Mouse (Mus musculus) frontal cortex, adult (tissue): ENCODE measurements around the gene Ttc41.
"Not testable (repeated sequence)": the region's sequence is repeated elsewhere in the genome, so short reads cannot be mapped to it uniquely, and the experiment has no call there.

Source experiments
- ATAC-seq: cut with Nextera tagmentation; 2 replicates; pipeline ENCODE4 v1.9.2; 2017; ENCODE audit warnings: mild to moderate bottlenecking, moderate library complexity, mixed read lengths; ENCODE audit not compliant: low TSS enrichment

Ttc41 gene

DNA sequence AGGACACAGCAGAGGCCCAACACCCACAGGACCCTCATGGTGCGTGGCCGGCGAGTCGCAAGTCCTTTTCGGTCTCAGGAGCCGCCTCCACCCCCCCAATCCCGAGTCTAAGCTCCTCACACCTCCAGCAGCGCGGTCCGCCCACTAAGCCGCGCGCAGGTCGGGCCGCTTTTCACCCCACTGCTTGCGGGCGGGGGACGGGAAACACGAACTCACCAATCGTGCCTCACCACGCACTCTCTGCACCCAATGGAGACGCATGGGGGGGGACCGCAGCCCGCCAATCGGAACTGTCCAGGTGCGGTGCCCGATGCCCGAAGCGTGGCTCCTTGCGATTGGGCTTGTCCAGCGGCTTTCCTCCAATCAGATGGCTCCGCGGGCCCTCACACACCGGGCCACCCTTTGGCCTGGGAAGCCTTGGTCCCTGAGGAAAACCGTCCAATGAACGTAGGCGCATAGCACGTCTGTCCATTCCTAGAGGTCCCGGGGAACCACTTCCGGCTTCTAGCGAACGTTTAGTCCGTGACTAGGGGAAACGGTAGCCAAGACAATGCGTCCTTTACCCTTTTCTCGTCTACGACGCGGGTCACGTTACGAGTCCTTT lies at the start of gene Ttc41, which contains the start of gene Hsp90b1:
TSS of gene Ttc41 (plus strand) at position 494 of the 604 bp plus-strand sequence.
TSS of gene Hsp90b1 (minus strand) at position 192 of the 604 bp plus-strand sequence.
- ATAC-seq: peak; percentile 88

DNA sequence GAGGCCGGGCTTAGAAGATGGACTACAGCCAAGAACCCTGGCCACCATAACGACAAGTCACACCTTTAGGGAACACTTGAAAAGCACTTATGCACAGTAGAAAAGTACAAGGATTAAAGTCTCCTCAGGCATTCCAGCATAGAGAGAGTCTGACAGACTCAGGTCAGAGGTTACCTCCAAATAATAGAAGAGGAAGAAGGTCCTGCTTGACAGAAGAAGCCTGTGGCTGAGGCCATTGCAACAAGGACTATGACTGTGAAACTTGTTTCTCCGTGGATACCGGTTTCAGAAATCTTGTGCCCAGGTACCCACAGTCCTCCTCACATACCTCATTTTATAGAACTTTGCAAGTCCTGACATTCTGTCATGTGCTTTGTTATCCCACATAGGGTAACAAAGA lies 35.1 kb upstream of the Ttc41 start:
- ATAC-seq: not testable (repeated sequence)

DNA sequence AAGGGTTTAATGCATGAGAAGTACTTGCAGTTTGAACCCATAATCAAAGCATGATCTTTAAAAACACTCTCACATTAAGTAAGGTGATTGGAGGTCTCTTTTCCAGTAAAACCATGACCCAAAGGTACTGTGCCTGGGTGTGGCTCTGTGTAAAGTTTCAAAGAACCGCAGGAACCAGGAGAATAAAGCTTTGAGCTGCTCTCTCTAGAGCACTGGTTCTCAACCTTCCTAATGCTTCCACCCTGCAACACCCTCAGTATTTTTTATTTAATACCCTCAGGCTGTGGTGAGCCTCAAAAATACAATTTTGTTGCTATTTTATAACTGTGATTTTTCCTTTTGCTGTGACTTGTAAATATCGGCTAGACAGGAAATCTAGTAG lies 20.8 kb upstream of the Ttc41 start:
- not testable (repeated sequence) for ATAC-seq

DNA sequence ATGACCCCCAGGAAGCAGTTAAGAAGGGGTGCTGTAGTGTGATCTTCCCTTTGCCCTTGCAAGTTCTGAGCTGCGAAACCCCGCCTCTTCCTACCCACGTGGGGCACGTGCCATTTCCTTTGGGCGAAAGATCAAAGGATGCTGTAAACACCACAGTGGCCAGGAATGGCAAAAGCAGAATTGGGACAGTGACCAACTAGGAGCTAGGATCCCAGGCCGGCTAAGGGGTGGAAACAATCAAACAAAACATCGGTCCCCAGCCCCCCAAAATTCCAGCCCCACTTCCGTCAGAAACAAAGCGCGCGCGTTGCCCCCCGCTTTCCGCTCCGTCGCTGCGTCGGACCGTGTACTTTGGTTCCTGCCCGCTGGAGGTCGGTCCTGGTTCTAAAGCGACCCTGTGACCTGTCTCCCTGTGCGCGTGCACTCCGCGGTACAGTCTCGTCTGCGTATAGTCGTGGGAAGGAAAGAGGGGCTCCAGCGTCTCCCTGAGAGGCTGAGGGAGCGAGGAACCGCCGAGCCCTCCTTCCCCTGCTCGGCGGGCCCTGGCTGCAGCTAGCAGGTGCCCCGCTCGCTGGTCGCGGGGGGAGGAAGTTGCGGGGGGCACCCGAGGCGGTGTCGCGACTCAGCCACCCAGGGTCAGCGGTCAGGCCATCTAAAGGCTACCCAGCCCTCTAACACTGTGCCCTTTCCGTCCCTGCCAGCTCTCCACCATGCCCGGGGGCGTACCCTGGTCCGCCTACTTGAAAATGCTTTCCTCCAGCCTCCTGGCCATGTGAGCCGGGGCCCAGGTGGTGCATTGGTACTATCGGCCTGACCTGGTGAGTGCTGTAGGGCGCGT lies 20.2 kb upstream of the Ttc41 start:
- ATAC-seq: peak; percentile 94

DNA sequence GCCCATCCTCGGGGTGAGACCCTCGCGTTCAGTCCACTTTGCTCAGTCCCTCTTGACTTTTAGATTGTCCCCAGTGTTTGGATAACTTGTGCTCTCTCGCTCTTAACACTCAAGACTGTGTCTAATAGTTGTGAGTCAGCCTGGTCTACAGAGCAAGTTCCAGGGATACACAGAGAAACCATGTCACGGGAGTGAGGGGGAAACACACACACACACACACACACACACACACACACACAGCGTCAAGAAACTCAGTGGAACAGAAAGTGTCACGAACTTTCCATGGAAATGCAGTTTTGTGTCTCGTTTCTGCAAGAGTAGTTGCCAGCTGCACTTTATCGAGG lies 19.6 kb upstream of the Ttc41 start:
- ATAC-seq: peak; percentile 20; the same call in 1 of the 2 replicates

DNA sequence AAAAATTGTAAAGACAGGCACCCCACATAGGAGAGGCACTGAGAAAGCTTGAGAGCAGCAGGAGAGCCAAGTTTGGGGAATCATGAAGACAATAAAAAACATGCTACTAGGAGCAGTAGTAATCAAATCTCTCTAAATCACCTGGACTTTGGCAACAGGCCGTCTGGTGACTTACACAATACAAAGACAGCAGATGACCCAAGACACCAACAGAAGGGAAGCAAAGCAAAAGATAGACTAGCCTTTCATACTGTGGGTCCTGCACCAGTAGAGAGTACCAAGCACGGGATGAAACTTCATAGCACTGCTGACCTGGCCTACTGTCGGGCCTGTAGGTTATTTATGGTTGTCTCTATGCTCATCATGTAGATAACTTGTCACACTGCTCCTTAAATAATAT lies 5.4 kb upstream of the Ttc41 start:
- no peak for ATAC-seq

DNA sequence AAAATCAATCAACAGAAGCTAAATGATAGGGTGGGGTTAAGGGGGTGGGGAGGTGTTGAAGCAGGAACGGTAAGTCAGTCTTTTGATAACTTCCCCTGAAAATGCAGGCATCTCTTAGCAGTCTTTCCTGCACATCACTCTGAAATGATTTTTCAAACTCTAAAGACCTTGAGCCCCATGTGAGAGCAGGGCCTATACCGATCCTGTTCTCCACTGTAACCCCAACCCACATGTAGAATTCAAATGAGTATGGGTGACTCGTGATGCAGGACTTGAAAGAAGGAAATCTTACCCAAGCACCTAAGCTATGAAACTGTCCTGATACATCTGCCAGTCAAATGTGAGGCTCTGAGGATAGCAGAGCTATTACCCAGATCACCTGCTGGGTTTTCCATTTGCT lies 4.6 kb upstream of the Ttc41 start:
- ATAC-seq: no peak

DNA sequence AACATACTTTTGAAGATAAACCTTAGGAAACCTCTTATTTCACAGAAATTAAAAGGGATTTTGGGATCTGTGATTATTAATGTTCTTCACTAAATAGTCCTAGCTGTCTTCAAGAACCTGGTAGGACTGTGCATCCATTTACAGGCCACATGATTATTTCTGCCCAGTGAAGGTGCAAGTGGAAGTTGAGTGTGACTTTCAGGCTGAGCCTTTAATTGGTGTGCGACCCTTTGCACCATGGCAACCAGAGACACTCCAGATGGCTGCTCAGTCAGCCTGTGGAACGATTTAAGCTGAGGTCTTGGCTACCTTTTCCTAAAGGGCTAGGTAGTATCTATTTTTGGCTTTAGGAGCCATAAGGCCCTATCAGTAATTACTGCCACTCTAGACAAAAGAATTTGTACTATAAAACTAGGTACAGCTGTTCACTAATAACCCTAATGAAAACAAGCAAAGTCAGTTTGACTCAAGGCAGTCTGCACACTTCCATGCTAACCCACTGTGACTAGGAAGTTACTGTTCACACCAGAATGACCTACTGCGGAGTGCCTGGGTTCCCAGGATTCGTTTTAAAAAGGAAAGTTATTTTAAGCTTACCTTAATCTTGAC lies 3.2 kb upstream of the Ttc41 start:
- ATAC-seq: no peak

DNA sequence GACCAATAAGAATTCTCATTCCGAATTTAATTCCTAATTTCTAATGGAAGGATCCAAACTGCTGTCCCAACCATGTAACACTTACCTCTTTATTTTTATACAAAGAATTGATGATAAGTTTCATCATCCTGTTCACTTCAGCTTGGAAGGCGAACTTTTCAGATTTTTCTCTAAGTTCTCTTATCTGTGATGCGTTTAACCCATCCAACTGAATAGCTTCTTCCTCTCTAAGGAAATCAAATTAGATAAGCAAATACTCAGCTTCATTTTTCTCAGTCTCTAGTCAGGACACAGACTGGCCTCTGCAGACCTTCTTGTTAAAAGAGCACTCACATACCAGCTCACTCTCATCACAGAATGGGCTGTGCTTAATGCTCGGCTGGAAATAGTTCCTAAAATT lies 2.2 kb upstream of the Ttc41 start:
- no peak for ATAC-seq

DNA sequence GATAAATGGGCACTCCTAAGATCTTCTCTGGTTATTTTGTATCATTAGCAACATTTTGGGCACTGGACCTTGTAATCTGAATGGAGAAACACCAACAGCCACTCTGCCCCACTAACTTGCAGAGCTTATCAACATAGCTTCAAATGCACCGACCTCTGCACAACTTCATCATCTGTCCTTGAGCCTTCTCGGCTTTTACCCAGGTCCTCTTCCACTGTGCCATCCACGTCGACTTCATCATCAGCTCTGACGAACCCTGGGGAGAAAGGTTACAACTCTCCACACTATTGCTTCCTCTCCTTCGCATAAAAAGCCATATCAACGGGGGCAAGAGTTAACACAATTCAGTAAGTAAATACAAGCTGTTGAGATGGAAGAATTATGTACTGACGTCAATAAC lies 1.5 kb upstream of the Ttc41 start:
- ATAC-seq: no peak

DNA sequence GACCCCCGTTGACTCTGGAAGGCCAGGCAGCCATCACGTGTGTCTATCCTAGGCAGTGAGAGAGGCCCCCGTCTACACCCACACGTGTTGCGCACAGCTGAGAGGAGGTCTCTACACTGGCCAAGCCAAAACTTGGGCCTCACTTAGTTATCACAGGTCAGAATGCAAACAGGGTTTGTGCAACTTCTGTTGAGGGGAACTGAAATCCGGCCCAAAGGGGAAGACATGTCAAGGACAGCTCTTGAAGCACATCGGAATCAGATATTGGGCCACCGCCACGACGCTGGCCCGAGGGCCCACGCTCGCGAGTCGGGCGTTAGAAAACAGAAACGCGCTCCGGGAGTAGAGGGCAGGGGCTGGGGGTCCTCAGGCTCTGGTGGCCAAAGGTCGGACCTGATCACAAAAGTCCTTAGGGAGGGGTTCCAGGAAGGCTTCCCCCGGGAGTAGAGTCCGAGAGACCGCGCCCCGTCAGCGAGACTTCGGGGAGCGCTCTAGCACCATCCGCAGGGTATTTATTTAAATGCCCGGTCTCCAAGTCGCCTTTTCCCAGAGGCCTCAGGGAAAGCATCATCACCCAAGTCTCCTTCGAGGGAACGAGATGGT lies 921 bp upstream of the Ttc41 start:
- peak; percentile 14 for ATAC-seq

DNA sequence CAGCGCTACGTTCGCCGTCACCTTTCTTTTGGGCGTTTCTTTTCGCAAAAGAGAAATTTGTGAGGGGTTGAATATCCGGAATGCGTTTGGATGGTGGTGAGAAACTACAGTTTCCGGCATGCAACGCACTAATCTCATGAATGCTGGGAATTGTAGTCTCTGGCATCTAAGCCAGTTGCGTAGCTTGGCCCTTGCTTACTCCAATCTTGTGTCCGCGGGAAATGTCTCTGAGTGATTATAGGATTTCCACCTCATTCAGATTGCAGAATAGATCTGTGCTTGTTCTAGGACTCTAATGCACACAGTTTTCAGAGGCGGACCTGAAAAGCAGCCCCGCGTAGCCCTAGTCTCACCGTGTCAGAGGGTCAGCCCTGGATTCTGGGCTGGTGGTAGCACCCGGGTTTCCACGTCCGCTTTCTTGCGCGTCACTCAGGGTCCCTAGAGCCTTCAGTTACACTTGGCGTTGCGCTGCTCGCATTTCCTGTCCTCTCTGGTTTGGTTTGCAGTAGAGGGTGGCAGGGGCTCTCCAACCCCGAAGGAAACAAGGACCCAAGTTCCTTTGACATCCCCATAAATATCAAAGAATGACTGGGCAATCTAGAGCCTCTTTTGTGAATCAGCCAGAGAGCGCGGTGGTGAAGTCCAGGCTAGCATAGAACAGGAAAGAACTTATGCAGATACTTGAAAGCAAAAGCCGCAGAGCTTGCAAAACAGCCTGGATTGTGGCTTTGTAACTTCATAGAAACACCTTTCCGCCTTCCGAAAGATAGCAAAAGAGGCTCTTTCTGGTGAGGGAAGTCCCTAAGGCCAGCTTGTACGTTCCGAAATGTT lies 526 bp downstream of the Ttc41 start:
- peak; percentile 86 for ATAC-seq

DNA sequence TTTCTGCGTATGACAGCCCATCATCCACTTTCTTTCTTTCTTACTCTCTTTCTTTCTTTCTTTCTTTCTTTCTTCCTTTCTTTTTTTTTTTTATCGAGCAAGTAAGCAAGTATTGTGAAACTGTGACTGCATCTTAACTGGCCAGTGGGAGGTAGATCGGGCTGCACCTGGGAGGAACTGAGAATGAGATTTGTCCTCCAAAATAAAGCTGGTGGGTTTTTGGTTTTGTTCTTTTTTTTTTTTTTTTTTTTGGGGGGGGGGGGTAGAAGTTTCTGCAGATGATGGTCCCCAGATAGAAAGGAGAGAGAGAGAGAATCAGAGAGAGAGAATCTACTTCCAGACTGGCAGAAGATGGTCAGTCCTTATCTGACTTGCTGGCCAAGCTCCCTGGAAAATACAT lies 1.5 kb downstream of the Ttc41 start:
- no peak for ATAC-seq

DNA sequence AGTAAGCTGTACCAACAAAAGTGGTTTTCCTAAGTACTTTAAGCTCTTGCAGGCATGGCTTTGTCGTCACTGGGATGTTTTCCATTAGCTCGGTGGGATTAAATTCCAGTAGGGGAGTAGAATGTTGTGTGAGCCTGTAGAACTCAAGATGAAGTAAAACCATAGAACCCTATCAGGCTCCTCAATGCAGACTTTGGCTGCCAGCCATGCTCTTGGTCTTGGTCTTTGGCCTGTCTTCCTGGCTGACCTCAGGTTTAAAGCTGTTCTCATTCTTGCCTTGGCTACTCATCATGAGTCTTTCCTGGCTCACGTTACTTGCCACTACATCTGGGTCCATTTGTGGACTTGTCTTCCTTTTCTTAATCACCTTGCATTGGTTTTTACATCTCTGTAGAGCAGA lies 6.5 kb downstream of the Ttc41 start:
- ATAC-seq: no peak

DNA sequence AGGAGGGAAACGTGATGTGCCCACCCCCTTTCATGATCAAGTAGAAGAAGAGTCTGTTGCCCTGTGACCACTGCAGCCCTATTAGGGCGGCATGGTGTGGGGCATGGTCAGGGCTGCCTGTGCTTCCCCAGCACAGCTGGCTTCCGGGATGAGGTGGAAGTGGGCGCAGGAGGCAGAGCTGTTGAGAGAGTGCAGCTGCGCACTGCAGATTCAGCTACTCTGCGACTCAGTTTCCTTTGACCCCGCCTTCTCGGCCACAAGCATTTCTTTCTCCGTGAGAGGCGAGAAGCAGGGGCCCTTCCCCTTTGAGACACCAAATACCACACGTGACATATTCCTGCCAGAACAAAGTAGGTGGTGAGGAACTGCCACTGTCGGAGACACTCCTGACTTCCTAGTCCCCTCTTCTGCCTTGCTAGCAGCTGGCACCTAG lies 22.0 kb downstream of the Ttc41 start:
- peak; percentile 67 for ATAC-seq

DNA sequence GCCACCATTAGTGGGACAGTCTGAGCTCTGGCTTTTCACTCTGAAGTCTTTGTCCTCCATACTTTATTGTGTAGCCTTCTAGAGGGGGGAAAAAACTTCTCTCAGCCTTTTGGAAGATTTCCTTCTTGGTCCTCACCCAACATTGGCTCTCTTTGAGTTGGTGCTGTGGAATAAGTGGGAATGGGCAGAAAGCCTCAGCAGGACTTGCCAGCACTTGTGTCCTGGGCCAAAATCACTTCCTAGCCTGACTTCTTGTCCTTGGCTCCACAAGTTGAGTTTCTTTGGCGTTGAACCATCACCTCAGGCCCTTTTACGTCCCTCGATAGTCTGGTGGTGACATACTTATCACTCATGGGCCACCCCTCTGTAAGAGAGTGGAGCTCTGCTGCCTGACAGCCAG lies 22.6 kb downstream of the Ttc41 start:
- no peak for ATAC-seq

DNA sequence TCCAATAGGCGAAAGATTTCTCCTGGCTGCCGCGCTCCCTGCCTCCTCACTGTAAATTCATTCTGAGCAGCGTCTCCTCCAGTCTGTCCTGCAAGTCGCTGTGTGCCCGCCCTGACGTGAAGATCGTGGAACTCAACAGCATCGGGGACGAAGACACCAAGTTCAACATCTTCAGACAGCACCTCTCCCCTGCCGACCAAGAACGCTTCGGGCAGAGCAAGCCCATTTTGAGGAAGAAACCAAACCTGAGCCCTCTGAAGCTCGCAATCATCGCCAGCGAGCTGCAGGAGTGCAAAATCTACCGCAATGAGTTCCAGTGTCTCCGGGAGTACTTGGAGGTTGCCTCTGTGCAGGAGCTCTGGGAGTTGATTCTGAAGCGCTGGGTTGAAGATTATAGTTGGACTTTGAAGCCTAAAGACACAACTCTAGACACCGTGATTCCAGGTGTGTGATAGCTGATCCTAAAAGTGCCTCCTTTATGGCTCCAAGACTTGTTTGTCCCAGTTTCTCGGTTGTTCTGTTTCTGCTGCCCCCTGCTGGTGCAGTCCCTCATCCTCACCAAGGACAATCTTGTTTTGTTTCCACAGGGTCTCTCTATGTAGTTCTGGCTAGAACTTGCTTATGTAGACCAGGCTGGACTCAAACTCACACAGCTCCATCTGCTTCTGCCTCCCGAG lies 25.4 kb downstream of the Ttc41 start:
- ATAC-seq: peak; percentile 74

DNA sequence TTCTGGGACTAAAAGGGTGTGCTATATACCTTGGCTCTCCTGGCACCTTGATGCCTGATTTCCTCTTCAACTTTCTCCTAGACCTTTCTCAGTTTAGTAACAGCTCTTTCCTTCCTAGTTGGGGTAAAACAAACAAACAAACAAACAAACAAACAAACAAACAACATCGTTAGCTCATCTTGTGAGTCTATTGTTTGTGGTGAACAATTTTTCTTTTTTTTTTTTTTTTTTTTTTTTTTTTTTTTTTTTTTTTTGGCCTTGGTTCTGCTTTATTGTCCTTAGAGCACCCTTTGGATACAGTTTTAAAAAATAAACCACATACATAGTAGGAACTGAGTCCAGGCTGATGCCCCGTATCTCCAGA lies 25.9 kb downstream of the Ttc41 start:
- ATAC-seq: no peak

DNA sequence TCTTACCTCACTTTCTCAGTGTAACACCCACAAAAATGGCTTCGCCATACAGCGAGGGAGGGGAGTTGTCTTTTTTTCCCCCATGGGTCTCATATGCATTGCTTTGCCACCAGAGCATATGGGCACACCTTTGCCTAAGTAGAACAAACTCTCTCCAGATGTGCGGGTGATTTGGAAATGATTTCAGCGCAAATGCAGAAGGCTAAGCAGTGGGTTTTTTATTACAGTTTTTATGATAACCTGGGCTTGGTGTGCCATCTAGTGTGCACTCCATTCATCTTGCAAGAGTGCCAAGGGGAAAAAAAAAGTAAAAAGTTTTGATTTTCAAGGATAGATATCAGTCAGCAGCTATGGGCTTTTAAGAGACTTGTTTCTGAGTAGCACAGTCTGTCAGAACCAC lies 29.4 kb downstream of the Ttc41 start:
- ATAC-seq: no peak

DNA sequence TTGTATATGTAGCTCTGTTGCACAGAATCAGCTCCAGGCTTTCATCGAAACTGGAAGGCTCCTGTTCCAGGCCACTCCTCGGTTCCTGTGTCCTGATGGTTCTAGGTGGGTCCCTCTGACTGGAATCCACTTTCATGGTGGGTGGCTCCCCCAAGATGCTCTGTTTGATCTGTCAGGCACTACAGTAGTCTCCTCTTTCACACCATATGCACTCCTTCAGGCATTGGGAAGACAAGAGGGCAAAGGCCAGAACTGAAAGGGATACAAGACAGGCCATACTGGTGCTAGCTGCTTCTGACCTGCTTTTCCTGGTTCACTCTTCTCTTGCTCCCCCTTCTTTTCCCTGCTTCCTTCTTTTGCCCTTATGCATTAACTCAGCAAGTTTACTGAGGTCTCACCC lies 37.3 kb downstream of the Ttc41 start:
- ATAC-seq: no peak

DNA sequence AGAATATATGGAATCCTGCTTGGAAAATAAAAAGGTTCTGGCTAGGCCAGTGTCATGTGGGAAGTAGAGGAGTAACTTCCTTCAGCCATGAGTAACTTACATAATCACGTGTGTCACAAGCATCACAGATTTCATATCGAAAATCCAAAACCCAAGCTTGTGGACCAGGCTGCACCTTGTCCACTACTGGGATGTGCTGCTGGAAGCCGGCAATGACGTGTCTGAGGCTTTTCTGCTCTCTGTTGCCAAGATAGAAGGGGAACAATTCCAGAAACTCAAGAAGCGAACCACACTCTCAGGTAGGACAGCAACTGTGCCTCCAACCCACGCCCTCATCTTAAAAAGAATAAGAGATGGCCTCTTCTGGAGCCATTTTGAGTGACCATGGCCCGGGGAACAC lies 38.7 kb downstream of the Ttc41 start:
- no peak for ATAC-seq
